Mouse (Mus musculus) midbrain, embryonic 10.5 days (tissue): ENCODE results near the gene Coq8b. TPM values are rescaled to one million over a fixed set of nuclear protein-coding genes. Genes with fewer than 3 reads are reported as not detected.

Source experiments
- DNase-seq: peaks from one replicate; pipeline ENCODE4 v3.0.0-alpha.2; 2017; ENCODE audit warnings: low spot score
- H3K27ac ChIP-seq: fragments of 300-500 bp; sonication (generic); replicated peaks from 2 replicates; pipeline ENCODE4 v1.5.1; 2016; ENCODE audit warnings: mild to moderate bottlenecking
- H3K27me3 ChIP-seq: fragments of 300-500 bp; sonication (generic); 2 replicates; pipeline ENCODE4 v1.6.1; 2016; ENCODE audit warnings: low read depth, mild to moderate bottlenecking; ENCODE audit not compliant: poor library complexity, severe bottlenecking
- H3K36me3 ChIP-seq: fragments of 300-500 bp; sonication (generic); 2 replicates; pipeline ENCODE4 v1.6.1; 2016; ENCODE audit warnings: mild to moderate bottlenecking, moderate library complexity
- H3K4me1 ChIP-seq: fragments of 300-500 bp; sonication (generic); 2 replicates; pipeline ENCODE4 v1.6.1; 2016
- H3K4me3 ChIP-seq: fragments of 300-500 bp; sonication (generic); 2 replicates; pipeline ENCODE4 v1.5.1; 2016; ENCODE audit warnings: mild to moderate bottlenecking, moderate library complexity
- H3K9me3 ChIP-seq: fragments of 300-500 bp; sonication (generic); replicated peaks from 2 replicates; pipeline ENCODE4 v1.6.1; 2016; ENCODE audit warnings: mild to moderate bottlenecking
- WGBS: fragments of 180-500 bp; shearing (Covaris S2); methylation state at CpG from one replicate; pipeline ENCODE4 v1.1.7; 2016; 5-methylcytosine and 5-hydroxymethylcytosine counted together
- microRNA counts: library from miRNA; unstranded; fragments of <30 nt; microRNA quantifications from one replicate; lab custom pipeline; 2017
- microRNA-seq: library from miRNA; unstranded; fragments of <30 nt; microRNA quantifications from one replicate; pipeline ENCODE4, GENCODE M21; 2017
- polyA plus RNA-seq: library from polyadenylated mRNA; unstranded; fragments of >200 nt; fragmentation: Nextera tagmentation; extraction: Ambion mirVana; gene quantifications from 2 replicates; pipeline ENCODE4 v1.2.1, GENCODE M21; 2016

Coq8b gene
- polyA plus RNA-seq, 1 experiment from 2014 or later: 23.1 TPM

DNA sequence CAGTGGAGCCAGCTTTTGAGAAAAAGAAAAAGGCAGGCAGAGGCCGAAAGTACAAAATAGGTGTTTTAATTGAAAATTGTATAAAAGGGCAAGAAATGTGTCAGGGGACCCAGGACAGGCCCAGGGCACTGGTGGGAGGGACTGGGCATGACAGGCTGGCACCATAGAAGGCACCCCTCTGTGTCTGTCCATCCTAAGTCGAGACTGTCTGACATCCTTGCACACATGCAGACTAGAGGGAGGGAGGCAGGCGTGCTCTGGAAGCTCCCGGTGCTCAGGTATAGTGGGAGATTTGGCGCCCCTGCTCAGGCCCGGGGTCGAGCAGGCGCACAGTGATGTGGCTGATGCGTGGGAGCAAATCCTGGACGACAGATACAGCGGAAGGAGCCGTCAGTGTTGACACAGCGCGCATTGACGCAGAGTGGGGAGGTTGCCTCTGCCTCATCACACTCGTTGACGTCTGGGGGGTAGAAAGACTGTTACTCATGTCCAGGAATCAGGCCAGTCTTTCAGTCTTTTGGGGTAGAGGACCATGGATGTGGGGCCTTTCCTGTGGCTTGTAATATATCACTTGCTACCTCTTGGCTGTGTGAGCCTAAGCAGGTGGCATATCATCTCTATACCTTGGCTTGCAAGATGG, 72.4 kb downstream of the Coq8b start:
- Histone ChIP-seq H3K4me3 (no peak overlapping the region), H3K9me3 (no peaks in the 10 kb centered on the region), H3K36me3 (no peaks in the 10 kb centered on the region), H3K27me3 (peaks cover 22% of the 10 kb centered on the region), H3K27ac (no peak overlapping the region), H3K4me1 (peaks cover 21% of the 10 kb centered on the region)
- no peak for DNase-seq
- 88% methylated on average over 17 of the region's 17 CpGs for WGBS

DNA sequence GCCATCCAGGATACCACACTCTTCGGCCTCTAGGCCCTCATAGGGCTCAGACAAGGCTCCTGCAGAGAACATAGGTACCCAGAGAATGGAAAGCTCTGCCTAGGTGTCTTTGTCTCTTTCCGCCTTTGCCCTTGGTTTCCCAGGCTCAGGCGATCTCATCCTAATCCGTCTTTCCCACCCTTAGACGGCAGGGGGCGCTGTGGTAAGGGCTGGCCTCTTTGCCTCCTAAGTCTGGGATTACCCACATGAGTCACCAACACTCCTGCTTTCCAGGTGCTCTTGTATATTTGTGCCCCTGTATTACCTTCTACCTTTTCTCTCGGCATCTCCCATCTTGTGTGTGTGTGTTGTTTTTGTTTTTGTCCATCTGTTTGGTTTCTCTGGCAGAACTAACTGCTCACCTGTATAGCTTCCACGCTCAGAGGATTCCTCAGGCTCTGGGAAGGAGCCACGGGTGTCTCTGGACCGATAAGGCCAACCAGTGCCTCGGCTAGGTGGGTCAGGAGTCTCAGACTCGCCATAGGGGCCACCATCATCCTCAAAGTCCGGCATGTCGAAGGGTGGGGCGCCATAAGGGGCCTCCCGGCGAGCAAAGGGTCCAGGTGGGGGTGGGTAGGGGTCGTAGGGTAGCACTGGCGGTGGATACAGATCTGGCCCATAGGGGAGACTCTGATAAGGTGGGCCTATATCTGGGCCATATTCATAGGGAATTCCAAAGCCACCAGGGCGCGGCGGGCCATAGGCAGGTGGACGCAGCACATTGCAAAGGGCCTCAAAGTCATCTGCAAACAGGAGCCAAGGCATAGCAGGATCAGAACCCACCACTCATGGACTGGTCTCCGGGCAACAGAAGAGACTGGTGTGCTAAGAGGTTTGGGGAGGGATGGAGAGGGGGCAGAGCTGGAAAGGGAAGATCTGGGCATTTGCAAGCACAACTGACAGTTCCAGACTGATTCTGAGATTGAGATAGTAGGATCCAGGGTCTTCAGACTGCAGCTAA, 73.6 kb downstream of the Coq8b start:
- Histone ChIP-seq H3K4me1 (peaks cover 30% of the 10 kb centered on the region), H3K27ac (peak overlapping the region; percentile 38; the same call in 1 of the 2 replicates), H3K4me3 (no peak overlapping the region), H3K36me3 (no peaks in the 10 kb centered on the region), H3K9me3 (no peaks in the 10 kb centered on the region), H3K27me3 (peaks cover 35% of the 10 kb centered on the region)
- 77% methylated on average over 24 of the region's 24 CpGs for WGBS
- no peak for DNase-seq

DNA sequence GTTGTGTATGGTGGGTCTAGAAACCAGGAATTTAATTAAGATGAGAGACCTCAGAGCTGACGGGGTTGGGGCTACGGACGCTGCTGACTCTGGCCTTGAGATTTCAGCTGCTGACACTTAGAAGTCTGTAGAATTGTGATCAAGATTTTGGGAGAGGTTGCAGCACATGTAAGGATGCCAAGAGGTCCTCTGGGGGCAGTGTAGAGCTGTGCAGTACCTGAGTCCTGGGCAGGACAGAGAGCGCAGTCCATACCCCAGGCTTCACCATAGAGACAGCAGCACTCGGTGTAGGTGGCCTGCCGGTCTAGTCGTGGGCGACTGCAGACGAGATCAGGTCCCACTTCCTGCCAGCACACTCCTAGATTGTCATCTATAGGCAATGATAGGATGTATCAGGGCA, 74.7 kb downstream of the Coq8b start:
- WGBS: 47% methylated on average over 9 of the region's 9 CpGs
- peaks cover 41% of the 10 kb centered on the region for H3K27me3 ChIP-seq
- H3K27ac ChIP-seq: no peak overlapping the region
- 0 out of 2 replicates have a peak, but pooled peaks cover under 1% of the 10 kb centered on the region for H3K9me3 ChIP-seq
- no peak overlapping the region for H3K4me3 ChIP-seq
- H3K4me1 ChIP-seq: peaks cover 30% of the 10 kb centered on the region
- no peaks in the 10 kb centered on the region for H3K36me3 ChIP-seq
- DNase-seq: no peak

MicroRNA genes within 50 kb of the gene (microRNA counts, 519-probe panel; counts per million panel counts)
- not detected for microRNA mmu-miR-1191 (lab: Ali Mortazavi, UCI)

Small RNA genes lying within 50 kb of the gene (microRNA-seq; reads per million reads assigned to microRNA genes)
- 11.1 reads per million, percentile 22 among the genes with 10 or more reads in this experiment for gene Mir1191

Other genes with a start within 250 kb of the Coq8b start
- gene Cyp2a12, start 203.9 kb upstream of the Coq8b start, polyA plus RNA-seq: not detected in 2 replicates
- not detected in 2 replicates for gene Cyp2f2, start 113.1 kb upstream of the Coq8b start, polyA plus RNA-seq
- 0.12 and 0.19 TPM in 2 replicates for gene Cyp2t4, start 79.3 kb upstream of the Coq8b start, polyA plus RNA-seq
- 80.4 and 84.4 TPM in 2 replicates for gene Egln2, start 66.2 kb upstream of the Coq8b start, polyA plus RNA-seq
- 69.0 and 71.0 TPM in 2 replicates for gene Rab4b, start 54.1 kb upstream of the Coq8b start, polyA plus RNA-seq
- gene Gm21983, start 51.9 kb upstream of the Coq8b start, polyA plus RNA-seq: not detected in 2 replicates
- gene Mia, start 51.9 kb upstream of the Coq8b start, polyA plus RNA-seq: 2.1 and 2.2 TPM in 2 replicates
- 3.5 and 4.2 TPM in 2 replicates for gene BC024978, start 37.2 kb upstream of the Coq8b start, polyA plus RNA-seq
- 399 and 409 TPM in 2 replicates for gene Snrpa, start 36.8 kb upstream of the Coq8b start, polyA plus RNA-seq
- 5.3 and 5.9 TPM in 2 replicates for gene Itpkc, start 4.4 kb upstream of the Coq8b start, polyA plus RNA-seq
- gene Numbl, start 25.4 kb downstream of the Coq8b start, polyA plus RNA-seq: 21.0 and 25.7 TPM in 2 replicates
- 7.0 and 9.0 TPM in 2 replicates for gene Ltbp4, start 104.7 kb downstream of the Coq8b start, polyA plus RNA-seq
- 71.7 and 77.2 TPM in 2 replicates for gene Shkbp1, start 123.0 kb downstream of the Coq8b start, polyA plus RNA-seq
- gene Gm20479, start 124.4 kb downstream of the Coq8b start, polyA plus RNA-seq: 0.48 and 0.82 TPM in 2 replicates
- gene Sptbn4, start 214.7 kb downstream of the Coq8b start, polyA plus RNA-seq: 0.30 and 0.52 TPM in 2 replicates
- gene Blvrb, start 215.0 kb downstream of the Coq8b start, polyA plus RNA-seq: 38.9 and 40.9 TPM in 2 replicates
- 18.9 and 21.9 TPM in 2 replicates for gene Sertad3, start 240.7 kb downstream of the Coq8b start, polyA plus RNA-seq